Mouse (Mus musculus) embryonic facial prominence, embryonic 14.5 days (tissue): Measurements from ENCODE around the gene Hes6. TPM values are rescaled to one million over a fixed set of nuclear protein-coding genes. Genes with fewer than 3 reads are reported as not detected.
A peak's percentile ranks its signal among the peaks of the same experiment; 100 is the strongest.

Source experiments
- ATAC-seq: fragments of 200-750 bp; cut with Nextera tagmentation; 2 replicates; pipeline ENCODE4 v1.8.0; 2017; ENCODE audit warnings: low read depth, moderate number of reproducible peaks, moderate TSS enrichment
- DNase-seq: peaks from one replicate; pipeline ENCODE4 v3.0.0-alpha.2; 2015; ENCODE audit warnings: low spot score
- H3K27ac ChIP-seq: fragments of 300-500 bp; sonication (generic); replicated peaks from 2 replicates; pipeline ENCODE4 v1.5.1; 2014; ENCODE audit warnings: low read depth, mild to moderate bottlenecking, low read length, moderate library complexity
- H3K27me3 ChIP-seq: fragments of 300-500 bp; sonication (generic); replicated peaks from 2 replicates; pipeline ENCODE4 v1.6.1; 2014; ENCODE audit warnings: low read length; ENCODE audit not compliant: control insufficient read depth, insufficient read depth
- H3K36me3 ChIP-seq: fragments of 300-500 bp; sonication (generic); 2 replicates; pipeline ENCODE4 v1.6.1; 2014; ENCODE audit warnings: low read length, mixed read lengths; ENCODE audit not compliant: control insufficient read depth, insufficient read depth
- H3K4me1 ChIP-seq: fragments of 300-500 bp; sonication (generic); 2 replicates; pipeline ENCODE4 v1.6.1; 2014; ENCODE audit warnings: antibody characterized with exemption, low read length; ENCODE audit not compliant: control insufficient read depth, insufficient read depth
- H3K4me2 ChIP-seq: fragments of 300-500 bp; sonication (generic); 2 replicates; pipeline ENCODE4 v1.6.1; 2014; ENCODE audit warnings: low read depth, mild to moderate bottlenecking, low read length, moderate library complexity, mixed read lengths
- H3K4me3 ChIP-seq: fragments of 300-500 bp; sonication (generic); 2 replicates; pipeline ENCODE4 v1.5.1; 2014; ENCODE audit warnings: low read depth, mild to moderate bottlenecking, low read length
- H3K9ac ChIP-seq: fragments of 300-500 bp; sonication (generic); 2 replicates; pipeline ENCODE4 v1.6.1; 2014; ENCODE audit warnings: low read depth, mild to moderate bottlenecking, low read length, moderate library complexity, mixed read lengths
- H3K9me3 ChIP-seq: fragments of 300-500 bp; sonication (generic); 2 replicates; pipeline ENCODE4 v1.6.1; 2016; ENCODE audit warnings: low read length; ENCODE audit not compliant: control insufficient read depth
- WGBS: fragments of 180-500 bp; shearing (Covaris S2); extraction: QIAGEN DNeasy Blood & Tissue Kit; methylation state at CpG from one replicate; pipeline ENCODE4 v1.1.7; 2014; 5-methylcytosine and 5-hydroxymethylcytosine counted together
- polyA plus RNA-seq: library from polyadenylated mRNA; unstranded; fragments of >200 nt; fragmentation: Nextera tagmentation; extraction: Ambion mirVana; gene quantifications from 2 replicates; pipeline ENCODE4 v1.2.1, GENCODE M21; 2014

The Hes6 gene
- polyA plus RNA-seq, 1 experiment from 2014 or later: 106 TPM

GRCm38 (mm10) chr1:91419862-91420600, 6.2 kb upstream of the Hes6 start:
- Histone ChIP-seq H3K27me3 (no peaks in the 10 kb centered on the region), H3K36me3 (0 out of 2 replicates have a peak, but pooled peaks cover 4% of the 10 kb centered on the region), H3K4me1 (peaks cover 5% of the 10 kb centered on the region), H3K9ac (no peak overlapping the region), H3K27ac (no peak overlapping the region), H3K4me2 (no peak overlapping the region), H3K4me3 (no peak overlapping the region), H3K9me3 (no peaks in the 10 kb centered on the region)
- DNase-seq: no peak
- ATAC-seq: no peak
- 59% methylated on average over 10 of the region's 10 CpGs for WGBS

DNA sequence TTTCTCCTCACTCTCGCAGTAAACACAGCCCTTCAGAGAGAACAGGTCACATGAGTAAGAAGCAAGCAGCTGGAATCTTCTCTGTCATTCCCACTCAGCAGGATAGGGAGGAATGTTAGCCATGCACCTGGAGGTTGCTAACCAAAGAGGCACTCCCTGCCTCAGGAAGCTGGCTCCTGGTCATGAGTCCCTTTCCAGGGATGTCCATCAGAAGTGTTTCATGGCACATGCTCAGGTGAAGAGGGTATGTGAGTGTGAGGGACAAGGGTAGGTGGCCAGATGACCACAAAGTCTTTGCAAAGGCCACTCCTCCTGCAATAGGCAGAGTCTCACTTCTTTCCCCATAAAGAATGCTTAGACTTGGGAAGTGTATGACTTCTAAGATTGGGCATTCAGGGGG, 4.2 kb upstream of the Hes6 start:
- Histone ChIP-seq H3K36me3 (0 out of 2 replicates have a peak, but pooled peaks cover 4% of the 10 kb centered on the region), H3K27ac (no peak overlapping the region), H3K9ac (no peak overlapping the region), H3K4me3 (no peak overlapping the region), H3K27me3 (no peaks in the 10 kb centered on the region), H3K4me2 (no peak overlapping the region), H3K4me1 (peaks cover 11% of the 10 kb centered on the region), H3K9me3 (no peaks in the 10 kb centered on the region)
- DNase-seq: no peak
- WGBS: 68% methylated on average over 1 of the region's 1 CpGs
- no peak for ATAC-seq

GRCm38 (mm10) chr1:91415311-91415710, 1.5 kb upstream of the Hes6 start:
- Histone ChIP-seq H3K9me3 (no peaks in the 10 kb centered on the region), H3K27ac (peak overlapping the region; percentile 89), H3K9ac (no peak overlapping the region; the same call in 1 of the 2 replicates), H3K4me2 (peak overlapping the region; percentile 95; the same call in 1 of the 2 replicates), H3K4me3 (no peak overlapping the region), H3K36me3 (0 out of 2 replicates have a peak, but pooled peaks cover 4% of the 10 kb centered on the region), H3K27me3 (0 out of 2 replicates have a peak, but pooled peaks cover 5% of the 10 kb centered on the region), H3K4me1 (peaks cover 19% of the 10 kb centered on the region)
- WGBS: 74% methylated on average over 5 of the region's 5 CpGs
- peak; percentile 41 for DNase-seq
- no peak for ATAC-seq

GRCm38 (mm10) chr1:91414903-91415302, 1.1 kb upstream of the Hes6 start:
- WGBS: 55% methylated on average over 4 of the region's 4 CpGs
- peaks cover 19% of the 10 kb centered on the region for H3K4me1 ChIP-seq
- peak; percentile 68 for DNase-seq

GRCm38 (mm10) chr1:91413536-91413897, 321 bp downstream of the Hes6 start:
- Histone ChIP-seq H3K27ac (peak overlapping the region; percentile 89), H3K4me1 (peaks cover 19% of the 10 kb centered on the region), H3K36me3 (0 out of 2 replicates have a peak, but pooled peaks cover 4% of the 10 kb centered on the region), H3K27me3 (0 out of 2 replicates have a peak, but pooled peaks cover 5% of the 10 kb centered on the region), H3K9ac (peak overlapping the region; percentile 58), H3K9me3 (no peaks in the 10 kb centered on the region), H3K4me3 (peak overlapping the region; percentile 63), H3K4me2 (peak overlapping the region; percentile 95)
- ATAC-seq (no peak), DNase-seq (no peak)
- under 1% methylated on average over 14 of the region's 14 CpGs for WGBS

More at GRCm38 (mm10) chr1:91414903-91415302, 1.1 kb upstream of the Hes6 start:
- no peaks in the 10 kb centered on the region for H3K9me3 ChIP-seq
- no peak overlapping the region; the same call in 1 of the 2 replicates for H3K9ac ChIP-seq
- no peak overlapping the region for H3K4me3 ChIP-seq
- peak overlapping the region; percentile 95 for H3K4me2 ChIP-seq
- 0 out of 2 replicates have a peak, but pooled peaks cover 5% of the 10 kb centered on the region for H3K27me3 ChIP-seq
- H3K27ac ChIP-seq: peak overlapping the region; percentile 89
- ATAC-seq: no peak
- 0 out of 2 replicates have a peak, but pooled peaks cover 4% of the 10 kb centered on the region for H3K36me3 ChIP-seq

DNA sequence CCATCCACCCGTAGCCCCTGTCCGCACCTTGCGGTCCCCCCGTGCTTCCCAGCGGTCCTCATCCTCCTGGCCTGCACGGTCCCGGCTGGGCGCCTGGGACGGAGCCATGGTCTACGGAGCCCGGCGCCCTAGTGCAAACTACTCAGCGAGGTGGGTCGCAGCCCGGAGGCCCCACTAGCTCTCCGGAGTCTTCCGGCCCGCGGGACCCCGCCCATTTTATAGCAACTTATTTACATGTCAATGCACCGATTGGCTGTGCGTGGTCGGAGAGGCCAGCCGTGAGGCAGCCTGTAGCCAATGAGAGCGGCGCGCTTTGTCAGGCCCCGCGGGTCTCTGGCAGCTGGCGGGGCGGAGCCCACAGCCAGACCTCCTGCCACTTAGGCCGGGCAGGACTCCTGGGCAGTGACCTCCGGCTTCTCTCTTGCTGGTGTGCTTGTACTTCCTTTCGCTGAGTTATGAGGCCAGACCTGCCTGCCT, 770 bp downstream of the Hes6 start:
- peak overlapping the region; percentile 95 for H3K4me2 ChIP-seq
- WGBS: 0% methylated on average over 30 of the region's 34 CpGs
- peak overlapping the region; percentile 89 for H3K27ac ChIP-seq

GRCm38 (mm10) chr1:91412286-91413029, 1.4 kb downstream of the Hes6 start:
- WGBS: 3% methylated on average over 7 of the region's 65 CpGs

More for the DNA sequence above, 770 bp downstream of the Hes6 start:
- no peaks in the 10 kb centered on the region for H3K9me3 ChIP-seq
- ATAC-seq (peak; percentile 93), DNase-seq (peak; percentile 99)
- H3K36me3 ChIP-seq: 0 out of 2 replicates have a peak, but pooled peaks cover 4% of the 10 kb centered on the region
- H3K4me3 ChIP-seq: peak overlapping the region; percentile 63
- H3K27me3 ChIP-seq: 0 out of 2 replicates have a peak, but pooled peaks cover 5% of the 10 kb centered on the region
- peaks cover 19% of the 10 kb centered on the region for H3K4me1 ChIP-seq
- H3K9ac ChIP-seq: peak overlapping the region; percentile 74

DNA sequence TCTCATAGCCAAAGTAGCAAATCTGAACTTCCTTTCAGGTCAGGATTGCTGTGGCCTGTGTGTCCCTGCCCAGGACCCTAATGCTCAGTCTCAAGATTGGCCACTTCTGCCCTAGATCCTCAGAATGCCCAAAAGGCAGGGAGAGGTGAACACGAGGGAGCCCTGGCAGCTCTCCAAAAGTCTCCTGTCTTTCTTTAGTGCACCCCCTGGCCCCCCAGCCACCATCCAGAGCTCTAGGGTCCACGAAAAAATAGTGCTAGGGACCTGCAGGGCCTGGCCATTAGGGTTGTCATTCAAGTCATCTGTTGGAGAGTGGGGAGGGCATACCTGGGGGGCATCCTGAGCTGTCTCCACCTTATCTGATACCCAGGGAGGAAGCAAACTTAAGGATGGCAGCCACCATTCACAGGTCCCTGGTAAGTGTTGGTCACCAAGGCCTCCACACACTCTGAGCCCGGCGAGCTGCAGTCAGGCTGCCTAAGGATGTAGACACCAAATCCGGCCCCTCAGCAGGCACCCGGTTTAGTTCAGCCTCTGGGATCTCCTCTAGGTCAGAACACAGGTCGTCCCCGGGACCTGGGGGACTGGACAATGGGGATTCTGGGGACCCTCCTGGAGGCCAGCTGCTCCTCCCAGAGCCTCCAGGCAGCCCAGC, 2.1 kb downstream of the Hes6 start:
- H3K4me3 ChIP-seq: peak overlapping the region; percentile 63
- H3K9me3 ChIP-seq: no peaks in the 10 kb centered on the region
- peak overlapping the region; percentile 74 for H3K9ac ChIP-seq
- DNase-seq: no peak
- H3K27me3 ChIP-seq: 0 out of 2 replicates have a peak, but pooled peaks cover 5% of the 10 kb centered on the region
- ATAC-seq: no peak
- 62% methylated on average over 8 of the region's 8 CpGs for WGBS
- H3K4me2 ChIP-seq: peak overlapping the region; percentile 95
- no peaks in the 10 kb centered on the region for H3K36me3 ChIP-seq
- peaks cover 19% of the 10 kb centered on the region for H3K4me1 ChIP-seq
- no peak overlapping the region for H3K27ac ChIP-seq

More at GRCm38 (mm10) chr1:91412286-91413029, 1.4 kb downstream of the Hes6 start:
- Histone ChIP-seq H3K4me1 (peaks cover 19% of the 10 kb centered on the region), H3K27ac (peak overlapping the region; percentile 72; the same call in 1 of the 2 replicates), H3K36me3 (no peaks in the 10 kb centered on the region), H3K27me3 (0 out of 2 replicates have a peak, but pooled peaks cover 5% of the 10 kb centered on the region), H3K9me3 (no peaks in the 10 kb centered on the region), H3K4me2 (peak overlapping the region; percentile 95), H3K9ac (peak overlapping the region; percentile 74), H3K4me3 (peak overlapping the region; percentile 63)
- DNase-seq (peak; percentile 44), ATAC-seq (peak; percentile 3; the same call in 1 of the 2 replicates)
